Mouse (Mus musculus): ENCODE data around the gene Tigar.

GRCm38 (mm10) chr6:127081820-127082219, 27.5 kb downstream of the Tigar start:
- no peak for TF ChIP-seq CTCF (IDR thresholded peaks at IDR 0.05; ENCODE audit: low read depth, low read length)
- TF ChIP-seq POLR2A (IDR thresholded peaks at IDR 0.05; ENCODE audit: extremely low read depth, insufficient read depth, low read length), result no peak

Data from liver, adult 2 months (tissue).